Mouse (Mus musculus) liver, postnatal 0 days (tissue): ENCODE measurements around the gene Elf2. TPM values are rescaled to one million over a fixed set of nuclear protein-coding genes. Genes with fewer than 3 reads are reported as not detected.

Experiments
- ATAC-seq: fragments of 200-750 bp; cut with Nextera tagmentation; 2 replicates; pipeline ENCODE4 v1.8.0; 2017; ENCODE audit warnings: mild to moderate bottlenecking, moderate library complexity
- DNase-seq: peaks from one replicate; pipeline ENCODE4 v3.0.0-alpha.2; 2016
- H3K27ac ChIP-seq: fragments of 300-500 bp; sonication (generic); 2 replicates; pipeline ENCODE4 v1.5.1; 2014; ENCODE audit warnings: antibody characterized with exemption, moderate library complexity, mild to moderate bottlenecking, low read depth
- H3K27me3 ChIP-seq: fragments of 300-500 bp; sonication (generic); 2 replicates; pipeline ENCODE4 v1.6.1; 2014; ENCODE audit warnings: low read length, control low read depth, mixed read lengths; ENCODE audit not compliant: insufficient read depth
- H3K36me3 ChIP-seq: fragments of 300-500 bp; sonication (generic); replicated peaks from 2 replicates; pipeline ENCODE4 v1.6.1; 2014; ENCODE audit warnings: mild to moderate bottlenecking, control low read depth, low read length, moderate library complexity, mixed read lengths; ENCODE audit not compliant: insufficient read depth
- H3K4me1 ChIP-seq: fragments of 300-500 bp; sonication (generic); 2 replicates; pipeline ENCODE4 v1.6.1; 2014; ENCODE audit warnings: antibody characterized with exemption, mild to moderate bottlenecking, control low read depth; ENCODE audit not compliant: insufficient read depth
- H3K4me2 ChIP-seq: fragments of 300-500 bp; sonication (generic); 2 replicates; pipeline ENCODE4 v1.6.1; 2014; ENCODE audit warnings: low read depth, mild to moderate bottlenecking, low read length, moderate library complexity, mixed read lengths
- H3K4me3 ChIP-seq: fragments of 300-500 bp; sonication (generic); 2 replicates; pipeline ENCODE4 v1.5.1; 2014; ENCODE audit warnings: low read depth, low read length
- H3K9ac ChIP-seq: fragments of 300-500 bp; sonication (generic); replicated peaks from 2 replicates; pipeline ENCODE4 v1.6.1; 2014; ENCODE audit warnings: mild to moderate bottlenecking, moderate library complexity
- H3K9me3 ChIP-seq: fragments of 300-500 bp; sonication (generic); 2 replicates; pipeline ENCODE4 v1.6.1; 2016; ENCODE audit warnings: mild to moderate bottlenecking, control low read depth, low read length, mixed read lengths
- CTCF ChIP-seq: sonication (generic); IDR thresholded peaks from 2 replicates; pipeline ENCODE4 v1.5.1; 2016; ENCODE audit warnings: antibody characterized with exemption, low read depth
- EP300 ChIP-seq: IDR thresholded peaks from 2 replicates; pipeline ENCODE4 v1.6.1; 2016; ENCODE audit warnings: antibody characterized with exemption, low read depth, mild to moderate bottlenecking
- WGBS: fragments of 180-500 bp; shearing (Covaris S2); extraction: QIAGEN DNeasy Blood & Tissue Kit; methylation state at CpG from one replicate; pipeline ENCODE4 v1.1.7; 2014; ENCODE audit not compliant: insufficient replicate concordance; 5-methylcytosine and 5-hydroxymethylcytosine counted together
- polyA plus RNA-seq: library from polyadenylated mRNA; unstranded; fragments of >200 nt; fragmentation: Nextera tagmentation; extraction: Ambion mirVana; gene quantifications from 2 replicates; pipeline ENCODE4 v1.2.1, GENCODE M21; 2015

Elf2 gene
- polyA plus RNA-seq, 1 experiment from 2014 or later, result 22.1 TPM

DNA sequence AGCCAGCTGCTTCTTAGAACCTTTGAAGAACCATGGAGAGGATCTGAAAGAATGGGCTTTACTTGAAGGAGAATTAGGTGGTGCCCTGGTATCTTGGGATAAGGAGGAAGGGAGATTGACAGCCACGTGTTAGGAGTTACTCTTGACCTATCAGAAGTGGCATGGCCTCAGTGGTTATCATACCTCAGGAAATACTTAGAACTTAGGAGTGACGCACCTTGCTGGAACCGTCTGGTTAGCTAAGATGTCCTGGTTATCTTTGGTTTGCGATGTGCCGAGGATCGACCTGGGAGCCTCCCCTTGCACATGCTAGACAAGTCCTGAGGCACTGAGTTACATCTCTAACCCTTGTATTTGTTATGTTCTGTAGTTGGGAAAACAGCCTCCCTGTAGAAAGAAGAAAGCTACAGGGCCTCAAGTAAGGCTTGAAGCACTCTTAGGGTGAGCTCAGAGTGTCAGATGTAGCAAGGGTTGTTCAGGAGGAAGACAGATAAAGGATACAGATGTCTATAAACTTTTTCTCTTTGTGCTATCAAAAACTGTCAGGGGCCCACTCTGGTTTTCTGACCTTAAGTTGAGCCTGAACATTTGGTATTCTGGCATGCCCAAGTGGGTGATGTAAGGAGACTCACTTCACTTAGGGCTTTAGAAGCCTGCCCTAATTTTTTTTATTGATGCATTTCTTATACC is 110.2 kb downstream of the Elf2 start:
- no peaks in the 10 kb centered on the region for H3K9me3 ChIP-seq
- H3K27me3 ChIP-seq, result no peaks in the 10 kb centered on the region
- 0 out of 2 replicates have a peak overlapping the region, but pooled peaks have one; percentile 2 for H3K4me3 ChIP-seq
- 45% methylated on average over 6 of the region's 6 CpGs for WGBS
- peak overlapping the region; percentile 47 for H3K9ac ChIP-seq
- peak overlapping the region; percentile 56 for H3K4me2 ChIP-seq
- no peaks in the 10 kb centered on the region for H3K36me3 ChIP-seq
- peak overlapping the region; percentile 92 for H3K27ac ChIP-seq
- no peak for TF ChIP-seq CTCF
- TF ChIP-seq EP300, result peak; percentile 99
- peak; percentile 58 for DNase-seq
- peak; percentile 79 for ATAC-seq
- H3K4me1 ChIP-seq, result peaks cover 56% of the 10 kb centered on the region

DNA sequence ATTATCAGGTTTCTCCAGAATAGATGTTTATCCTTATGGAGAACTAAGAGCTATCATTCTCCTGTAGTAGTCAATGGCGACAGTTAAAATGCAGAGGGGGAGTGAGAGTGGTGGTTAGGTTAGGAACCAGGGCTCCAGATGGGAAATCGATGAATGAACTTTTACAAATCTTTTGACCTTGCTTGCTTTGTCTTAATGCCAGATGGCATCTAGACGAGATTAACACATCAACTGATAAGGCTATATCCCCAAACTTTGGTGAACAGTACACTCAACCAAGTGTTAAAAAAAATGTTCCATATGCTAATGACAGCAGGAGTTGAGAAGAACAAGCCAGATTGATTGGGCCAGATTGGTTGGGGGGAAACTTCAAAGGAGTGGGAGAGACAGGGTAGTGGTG is 111.2 kb downstream of the Elf2 start:
- no peaks in the 10 kb centered on the region for H3K36me3 ChIP-seq
- H3K27ac ChIP-seq, result peak overlapping the region; percentile 92
- peak overlapping the region; percentile 86 for H3K4me2 ChIP-seq
- H3K4me1 ChIP-seq, result peaks cover 52% of the 10 kb centered on the region
- TF ChIP-seq CTCF, result no peak
- TF ChIP-seq EP300, result no peak
- H3K4me3 ChIP-seq, result no peak overlapping the region
- WGBS, result 76% methylated on average over 3 of the region's 3 CpGs
- no peaks in the 10 kb centered on the region for H3K27me3 ChIP-seq
- no peak for DNase-seq
- H3K9ac ChIP-seq, result no peak overlapping the region
- ATAC-seq, result no peak
- H3K9me3 ChIP-seq, result no peaks in the 10 kb centered on the region

DNA sequence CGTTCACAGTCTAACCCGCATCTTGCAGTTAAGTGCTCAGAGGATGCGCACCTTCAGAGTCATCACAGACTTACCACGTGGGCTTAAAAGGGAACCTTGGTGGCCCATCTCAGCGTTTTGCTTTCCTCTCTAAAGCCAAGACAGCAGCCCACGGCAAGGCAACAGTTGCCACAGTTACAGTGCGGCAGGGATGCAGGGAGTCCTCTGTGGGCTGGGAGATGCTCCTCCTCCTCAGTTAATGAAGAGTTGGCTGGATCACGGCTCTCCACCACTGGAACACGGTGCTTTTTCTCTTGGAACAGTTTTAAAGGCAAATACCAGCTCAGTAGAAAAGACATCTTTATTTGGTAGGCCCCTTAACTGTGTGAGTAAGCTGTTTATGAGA is 111.7 kb downstream of the Elf2 start:
- Histone ChIP-seq H3K4me3 (no peak overlapping the region), H3K4me2 (peak overlapping the region; percentile 86), H3K36me3 (no peaks in the 10 kb centered on the region), H3K9ac (no peak overlapping the region), H3K27ac (peak overlapping the region; percentile 63), H3K27me3 (no peaks in the 10 kb centered on the region), H3K4me1 (peaks cover 51% of the 10 kb centered on the region), H3K9me3 (no peaks in the 10 kb centered on the region)
- DNase-seq (no peak), ATAC-seq (no peak)
- WGBS, result 79% methylated on average over 9 of the region's 9 CpGs
- no peak for TF ChIP-seq EP300
- TF ChIP-seq CTCF, result no peak

DNA sequence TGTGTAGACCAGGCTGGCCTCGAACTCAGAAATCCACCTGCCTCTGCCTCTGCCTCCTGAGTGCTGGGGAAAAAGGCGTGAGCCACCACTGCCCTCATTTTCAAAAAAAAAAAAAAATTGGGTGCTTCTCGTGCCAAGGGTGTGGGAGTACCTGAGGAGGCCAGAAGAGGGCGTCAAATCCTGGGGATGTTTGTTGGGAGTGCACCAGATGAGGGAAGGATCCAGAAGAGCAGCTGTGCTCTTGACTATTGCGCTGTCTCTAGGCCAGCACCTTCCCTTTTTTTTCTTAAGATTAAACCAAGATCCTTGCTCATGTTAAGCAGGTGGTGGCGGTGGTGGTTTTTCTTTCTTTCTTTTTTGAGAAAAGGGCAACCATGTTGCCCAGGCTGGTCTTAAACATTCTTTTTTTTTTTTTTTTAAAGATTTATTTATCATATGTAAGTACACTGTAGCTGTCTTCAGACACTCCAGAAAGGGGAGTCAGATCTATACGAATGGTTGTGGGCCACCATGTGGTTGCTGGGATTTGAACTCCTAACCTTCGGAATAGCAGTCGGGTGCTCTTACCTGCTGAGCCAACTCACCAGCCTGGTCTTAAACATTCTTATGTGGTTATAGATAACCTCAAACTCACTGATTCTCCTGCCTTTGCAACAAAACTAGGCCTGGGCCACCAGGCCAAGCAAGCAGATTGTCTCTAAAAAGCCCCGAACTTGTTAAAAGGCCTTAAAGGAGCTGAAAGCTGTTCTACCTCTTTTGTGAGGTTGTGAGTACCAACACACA is 112.2 kb downstream of the Elf2 start:
- WGBS, result 57% methylated on average over 10 of the region's 10 CpGs
- Histone ChIP-seq H3K27me3 (no peaks in the 10 kb centered on the region), H3K27ac (peak overlapping the region; percentile 63), H3K4me3 (no peak overlapping the region), H3K4me1 (peaks cover 51% of the 10 kb centered on the region), H3K4me2 (peak overlapping the region; percentile 86), H3K36me3 (no peaks in the 10 kb centered on the region), H3K9ac (no peak overlapping the region), H3K9me3 (no peaks in the 10 kb centered on the region)
- 0 out of 2 replicates have a peak, but pooled peaks have one; percentile 8 for TF ChIP-seq EP300
- TF ChIP-seq CTCF, result peak; percentile 85
- ATAC-seq (no peak), DNase-seq (peak; percentile 84)

DNA sequence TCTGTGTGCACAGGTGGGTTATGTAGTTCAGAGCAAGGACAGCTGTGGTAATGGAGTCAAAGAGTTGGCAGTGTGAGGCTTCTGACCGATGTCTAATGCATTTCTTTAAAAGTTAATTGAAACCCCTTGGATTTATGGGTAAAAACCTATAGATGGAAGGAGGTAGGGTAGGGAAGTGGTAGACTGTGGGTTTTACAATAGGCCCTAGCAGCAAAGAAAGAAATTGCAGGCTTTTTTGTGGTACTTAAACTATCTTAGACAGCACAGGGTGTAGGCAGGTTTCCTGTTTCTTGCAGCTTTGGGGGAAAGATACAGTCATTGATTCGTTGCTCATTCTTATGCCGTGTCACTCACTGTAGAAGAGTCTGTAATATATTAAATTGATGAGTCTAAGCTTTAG is 113.9 kb downstream of the Elf2 start:
- no peak for TF ChIP-seq EP300
- ATAC-seq (no peak), DNase-seq (no peak)
- no peaks in the 10 kb centered on the region for H3K9me3 ChIP-seq
- WGBS, result 46% methylated on average over 3 of the region's 3 CpGs
- H3K4me1 ChIP-seq, result peaks cover 39% of the 10 kb centered on the region
- H3K36me3 ChIP-seq, result no peaks in the 10 kb centered on the region
- no peaks in the 10 kb centered on the region for H3K27me3 ChIP-seq
- peak overlapping the region; percentile 86 for H3K4me2 ChIP-seq
- H3K9ac ChIP-seq, result peak overlapping the region; percentile 94
- peak overlapping the region; percentile 63 for H3K27ac ChIP-seq
- H3K4me3 ChIP-seq, result peak overlapping the region; percentile 82

DNA sequence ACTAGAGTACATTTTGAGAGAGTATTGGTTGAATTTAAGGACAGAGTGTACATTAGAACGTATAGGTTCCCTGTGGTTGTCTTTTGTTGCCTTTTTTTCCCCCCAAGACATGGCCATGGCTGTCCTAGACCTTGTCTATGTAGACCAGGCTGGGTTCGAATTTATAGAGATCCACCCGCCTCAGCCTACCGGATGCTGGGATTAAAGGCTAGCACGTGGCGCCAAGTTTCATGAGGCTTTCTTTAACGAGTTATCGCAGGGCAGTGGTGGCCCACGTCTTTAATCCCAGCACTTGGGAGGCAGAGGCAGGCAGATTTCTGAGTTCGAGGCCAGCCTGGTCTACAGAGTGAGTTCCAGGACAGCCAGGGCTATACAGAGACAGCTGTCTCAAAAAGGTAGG is 114.5 kb downstream of the Elf2 start:
- peak overlapping the region; percentile 94 for H3K9ac ChIP-seq
- H3K4me2 ChIP-seq, result peak overlapping the region; percentile 86
- ATAC-seq (no peak), DNase-seq (no peak)
- peak overlapping the region; percentile 82 for H3K4me3 ChIP-seq
- peaks cover 33% of the 10 kb centered on the region for H3K4me1 ChIP-seq
- TF ChIP-seq EP300, result no peak
- TF ChIP-seq CTCF, result no peak
- no peaks in the 10 kb centered on the region for H3K36me3 ChIP-seq
- H3K9me3 ChIP-seq, result no peaks in the 10 kb centered on the region
- H3K27me3 ChIP-seq, result no peaks in the 10 kb centered on the region
- WGBS, result 85% methylated on average over 10 of the region's 10 CpGs
- peak overlapping the region; percentile 63 for H3K27ac ChIP-seq
